Mouse (Mus musculus) heart, embryonic 16.5 days (tissue): ENCODE results near the gene 1700123O20Rik. TPM values are rescaled to one million over a fixed set of nuclear protein-coding genes. Genes with fewer than 3 reads are reported as not detected.
A peak's percentile ranks its signal among the peaks of the same experiment; 100 is the strongest.

ENCODE experiments used
- ATAC-seq: fragments of 200-750 bp; cut with Nextera tagmentation; replicated peaks from 2 replicates; pipeline ENCODE4 v1.8.0; 2017; ENCODE audit warnings: moderate number of reproducible peaks; ENCODE audit not compliant: insufficient read depth, low FRiP score; ENCODE audit errors: extremely low read depth
- H3K27ac ChIP-seq: fragments of 300-500 bp; sonication (generic); 2 replicates; pipeline ENCODE4 v1.5.1; 2014; ENCODE audit warnings: mild to moderate bottlenecking, low read length, control low read depth, moderate library complexity
- H3K27me3 ChIP-seq: fragments of 300-500 bp; sonication (generic); 2 replicates; pipeline ENCODE4 v1.6.1; 2014; ENCODE audit warnings: low read length, mixed read lengths; ENCODE audit not compliant: control insufficient read depth, insufficient read depth
- H3K36me3 ChIP-seq: fragments of 300-500 bp; sonication (generic); 2 replicates; pipeline ENCODE4 v1.6.1; 2014; ENCODE audit not compliant: control insufficient read depth, insufficient read depth
- H3K4me1 ChIP-seq: fragments of 300-500 bp; sonication (generic); 2 replicates; pipeline ENCODE4 v1.6.1; 2014; ENCODE audit warnings: low read length, mixed read lengths; ENCODE audit not compliant: control insufficient read depth, insufficient read depth
- H3K4me2 ChIP-seq: fragments of 300-500 bp; sonication (generic); 2 replicates; pipeline ENCODE4 v1.6.1; 2014; ENCODE audit warnings: low read depth, mild to moderate bottlenecking, control low read depth, low read length
- H3K4me3 ChIP-seq: fragments of 300-500 bp; sonication (generic); 2 replicates; pipeline ENCODE4 v1.5.1; 2014; ENCODE audit warnings: mild to moderate bottlenecking, control low read depth, low read length
- H3K9ac ChIP-seq: fragments of 300-500 bp; sonication (generic); 2 replicates; pipeline ENCODE4 v1.6.1; 2014; ENCODE audit warnings: low read length, control low read depth
- H3K9me3 ChIP-seq: fragments of 300-500 bp; sonication (generic); replicated peaks from 2 replicates; pipeline ENCODE4 v1.6.1; 2016; ENCODE audit warnings: low read length; ENCODE audit not compliant: control insufficient read depth
- WGBS: fragments of 180-500 bp; shearing (Covaris S2); extraction: QIAGEN DNeasy Blood & Tissue Kit; methylation state at CpG from one replicate; pipeline ENCODE4 v1.1.7; 2014; 5-methylcytosine and 5-hydroxymethylcytosine counted together
- polyA plus RNA-seq: library from polyadenylated mRNA; unstranded; fragments of >200 nt; fragmentation: Nextera tagmentation; extraction: Ambion mirVana; gene quantifications from 2 replicates; pipeline ENCODE4 v1.2.1, GENCODE M21; 2015

The 1700123O20Rik gene
- polyA plus RNA-seq, 1 experiment from 2014 or later, result 49.8 TPM

- peaks cover 76% of the 10 kb centered on the region for H3K36me3 ChIP-seq
- ATAC-seq, result no peak
- no peaks in the 10 kb centered on the region for H3K27me3 ChIP-seq
- H3K9ac ChIP-seq, result no peak overlapping the region
- no peak overlapping the region for H3K27ac ChIP-seq
- no peak overlapping the region for H3K4me3 ChIP-seq
- no peaks in the 10 kb centered on the region for H3K4me1 ChIP-seq
- H3K9me3 ChIP-seq, result no peaks in the 10 kb centered on the region
- H3K4me2 ChIP-seq, result no peak overlapping the region
- WGBS, result 86% methylated on average over 10 of the region's 10 CpGs
Observed at GRCm38 (mm10) chr14:54664477-54665222, 21.4 kb upstream of the 1700123O20Rik start.

GRCm38 (mm10) chr14:54669381-54669780, 16.6 kb upstream of the 1700123O20Rik start:
- WGBS, result 80% methylated on average over 4 of the region's 4 CpGs
- no peaks in the 10 kb centered on the region for H3K27me3 ChIP-seq
- ATAC-seq, result no peak
- H3K9me3 ChIP-seq, result no peaks in the 10 kb centered on the region
- no peaks in the 10 kb centered on the region for H3K4me1 ChIP-seq
- no peak overlapping the region for H3K27ac ChIP-seq
- H3K36me3 ChIP-seq, result peaks cover 48% of the 10 kb centered on the region
- no peak overlapping the region for H3K4me2 ChIP-seq
- no peak overlapping the region for H3K4me3 ChIP-seq
- no peak overlapping the region for H3K9ac ChIP-seq

- no peaks in the 10 kb centered on the region for H3K27me3 ChIP-seq
- no peak for ATAC-seq
- no peak overlapping the region for H3K9ac ChIP-seq
- H3K4me1 ChIP-seq, result peaks cover 3% of the 10 kb centered on the region; the same call in 1 of the 2 replicates
- no peaks in the 10 kb centered on the region for H3K9me3 ChIP-seq
- no peak overlapping the region for H3K4me2 ChIP-seq
- 57% methylated on average over 2 of the region's 2 CpGs for WGBS
- peaks cover 38% of the 10 kb centered on the region for H3K36me3 ChIP-seq
- H3K4me3 ChIP-seq, result no peak overlapping the region
- no peak overlapping the region for H3K27ac ChIP-seq
Observed at GRCm38 (mm10) chr14:54674317-54674716, 11.7 kb upstream of the 1700123O20Rik start.

- WGBS, result 83% methylated on average over 5 of the region's 5 CpGs
- peaks cover 40% of the 10 kb centered on the region for H3K36me3 ChIP-seq
- H3K9me3 ChIP-seq, result no peaks in the 10 kb centered on the region
- peaks cover 3% of the 10 kb centered on the region; the same call in 1 of the 2 replicates for H3K4me1 ChIP-seq
- no peak overlapping the region for H3K4me2 ChIP-seq
- no peak overlapping the region for H3K9ac ChIP-seq
- H3K4me3 ChIP-seq, result no peak overlapping the region
- no peak for ATAC-seq
- H3K27ac ChIP-seq, result no peak overlapping the region
- no peaks in the 10 kb centered on the region for H3K27me3 ChIP-seq
Observed at GRCm38 (mm10) chr14:54676290-54676689, 9.7 kb upstream of the 1700123O20Rik start.

GRCm38 (mm10) chr14:54678657-54679304, 7.2 kb upstream of the 1700123O20Rik start:
- H3K27me3 ChIP-seq, result no peaks in the 10 kb centered on the region
- no peak overlapping the region for H3K27ac ChIP-seq
- H3K9me3 ChIP-seq, result no peaks in the 10 kb centered on the region
- H3K4me3 ChIP-seq, result no peak overlapping the region
- H3K4me1 ChIP-seq, result peaks cover 5% of the 10 kb centered on the region; the same call in 1 of the 2 replicates
- peaks cover 36% of the 10 kb centered on the region for H3K36me3 ChIP-seq
- ATAC-seq, result no peak
- H3K4me2 ChIP-seq, result no peak overlapping the region
- WGBS, result 86% methylated on average over 16 of the region's 16 CpGs
- no peak overlapping the region for H3K9ac ChIP-seq

GRCm38 (mm10) chr14:54682396-54682795, 3.6 kb upstream of the 1700123O20Rik start:
- Histone ChIP-seq H3K27ac (no peak overlapping the region), H3K4me1 (peaks cover 13% of the 10 kb centered on the region), H3K4me3 (no peak overlapping the region), H3K9ac (no peak overlapping the region), H3K36me3 (peaks cover 24% of the 10 kb centered on the region), H3K27me3 (no peaks in the 10 kb centered on the region), H3K4me2 (no peak overlapping the region), H3K9me3 (no peaks in the 10 kb centered on the region)
- WGBS, result 84% methylated on average over 3 of the region's 3 CpGs
- ATAC-seq, result no peak

GRCm38 (mm10) chr14:54685471-54685870, 545 bp upstream of the 1700123O20Rik start:
- 8% methylated on average over 8 of the region's 8 CpGs for WGBS
- H3K27me3 ChIP-seq, result no peaks in the 10 kb centered on the region

GRCm38 (mm10) chr14:54686522-54687143, 617 bp downstream of the 1700123O20Rik start, which contains the start of gene Acin1:
Gene Acin1, minus strand, starts transcription at chr14:54686931.
- peak within 1 kb of the TSS; percentile 100 for H3K9ac ChIP-seq

More at GRCm38 (mm10) chr14:54685471-54685870, 545 bp upstream of the 1700123O20Rik start:
- H3K9ac ChIP-seq, result peak overlapping the region; percentile 100
- H3K9me3 ChIP-seq, result no peaks in the 10 kb centered on the region
- peak overlapping the region; percentile 96 for H3K4me3 ChIP-seq
- peak overlapping the region; percentile 92 for H3K4me2 ChIP-seq
- H3K4me1 ChIP-seq, result peaks cover 27% of the 10 kb centered on the region
- no peak for ATAC-seq
- H3K27ac ChIP-seq, result peak overlapping the region; percentile 99
- peaks cover 19% of the 10 kb centered on the region for H3K36me3 ChIP-seq

More at GRCm38 (mm10) chr14:54686522-54687143, 617 bp downstream of the 1700123O20Rik start, which contains the start of gene Acin1:
- Histone ChIP-seq H3K27ac (peak within 1 kb of the TSS; percentile 99), H3K9me3 (no peaks in the 10 kb centered on the region), H3K27me3 (no peaks in the 10 kb centered on the region), H3K4me2 (peak within 1 kb of the TSS; percentile 92), H3K4me3 (peak within 1 kb of the TSS; percentile 96), H3K36me3 (peaks cover 19% of the 10 kb centered on the region), H3K4me1 (peaks cover 27% of the 10 kb centered on the region)
- WGBS, result 0% methylated on average over 44 of the region's 44 CpGs
- ATAC-seq, result peak; percentile 97
